Mouse (Mus musculus) olfactory bulb, adult 2 months (tissue): ENCODE results near the gene Otp.

Source experiments
- CTCF ChIP-seq: fragments of 200-500 bp; IDR thresholded peaks from 2 replicates; pipeline ENCODE4 v1.5.1; 2012; ENCODE audit warnings: low read depth, mild to moderate bottlenecking, low read length, moderate library complexity; ENCODE audit not compliant: insufficient read depth
- POLR2A ChIP-seq: fragments of 200-500 bp; IDR thresholded peaks from 2 replicates; pipeline ENCODE4 v1.6.1; 2012; ENCODE audit warnings: mild to moderate bottlenecking, low read depth, low read length, moderate library complexity; ENCODE audit not compliant: insufficient read depth

GRCm38 (mm10) chr13:94907841-94908240, 32.4 kb downstream of the Otp start:
- TF ChIP-seq POLR2A, result no peak
- TF ChIP-seq CTCF, result no peak
